Mouse (Mus musculus) stomach, postnatal 0 days (tissue): Measurements from ENCODE around the gene Gipc2. TPM values are rescaled to one million over a fixed set of nuclear protein-coding genes. Genes with fewer than 3 reads are reported as not detected.

ENCODE experiments used
- ATAC-seq: fragments of 200-750 bp; cut with Nextera tagmentation; 2 replicates; pipeline ENCODE4 v1.8.0; 2017; ENCODE audit not compliant: low FRiP score, low TSS enrichment
- DNase-seq: peaks from one replicate; pipeline ENCODE4 v3.0.0-alpha.2; 2016; ENCODE audit warnings: low spot score
- H3K27ac ChIP-seq: fragments of 300-500 bp; sonication (generic); replicated peaks from 2 replicates; pipeline ENCODE4 v1.5.1; 2014; ENCODE audit warnings: mild to moderate bottlenecking, control low read depth
- H3K27me3 ChIP-seq: fragments of 300-500 bp; sonication (generic); 2 replicates; pipeline ENCODE4 v1.6.1; 2014; ENCODE audit warnings: low read length; ENCODE audit not compliant: control insufficient read depth, insufficient read depth
- H3K36me3 ChIP-seq: fragments of 300-500 bp; sonication (generic); 2 replicates; pipeline ENCODE4 v1.6.1; 2014; ENCODE audit warnings: low read length, mixed read lengths; ENCODE audit not compliant: control insufficient read depth, insufficient read depth
- H3K4me1 ChIP-seq: fragments of 300-500 bp; sonication (generic); replicated peaks from 2 replicates; pipeline ENCODE4 v1.6.1; 2014; ENCODE audit warnings: antibody characterized with exemption; ENCODE audit not compliant: control insufficient read depth, insufficient read depth
- H3K4me2 ChIP-seq: fragments of 300-500 bp; sonication (generic); replicated peaks from 2 replicates; pipeline ENCODE4 v1.6.1; 2014; ENCODE audit warnings: low read depth, mild to moderate bottlenecking, control low read depth, moderate library complexity
- H3K4me3 ChIP-seq: fragments of 300-500 bp; sonication (generic); 2 replicates; pipeline ENCODE4 v1.5.1; 2014; ENCODE audit warnings: low read depth, low read length, control low read depth
- H3K9ac ChIP-seq: fragments of 300-500 bp; sonication (generic); 2 replicates; pipeline ENCODE4 v1.6.1; 2014; ENCODE audit warnings: mild to moderate bottlenecking, low read length, control low read depth, mixed read lengths
- H3K9me3 ChIP-seq: fragments of 300-500 bp; sonication (generic); 2 replicates; pipeline ENCODE4 v1.6.1; 2016; ENCODE audit warnings: low read length; ENCODE audit not compliant: control insufficient read depth
- CTCF ChIP-seq: IDR thresholded peaks from 2 replicates; pipeline ENCODE4 v1.5.1; 2016; ENCODE audit warnings: antibody characterized with exemption, low read depth, mild to moderate bottlenecking, moderate library complexity
- EP300 ChIP-seq: optimal IDR thresholded peaks from 2 replicates; pipeline ENCODE3; 2016; ENCODE audit warnings: antibody characterized with exemption
- WGBS: fragments of 180-500 bp; shearing (Covaris S2); extraction: QIAGEN DNeasy Blood & Tissue Kit; methylation state at CpG from one replicate; pipeline ENCODE4 v1.1.7; 2014; 5-methylcytosine and 5-hydroxymethylcytosine counted together
- polyA plus RNA-seq: library from polyadenylated mRNA; unstranded; fragments of >200 nt; fragmentation: Nextera tagmentation; extraction: Ambion mirVana; gene quantifications from 2 replicates; pipeline ENCODE4 v1.2.1, GENCODE M21; 2015

Gipc2 gene
- polyA plus RNA-seq, 1 experiment from 2014 or later: 76.1 TPM

DNA sequence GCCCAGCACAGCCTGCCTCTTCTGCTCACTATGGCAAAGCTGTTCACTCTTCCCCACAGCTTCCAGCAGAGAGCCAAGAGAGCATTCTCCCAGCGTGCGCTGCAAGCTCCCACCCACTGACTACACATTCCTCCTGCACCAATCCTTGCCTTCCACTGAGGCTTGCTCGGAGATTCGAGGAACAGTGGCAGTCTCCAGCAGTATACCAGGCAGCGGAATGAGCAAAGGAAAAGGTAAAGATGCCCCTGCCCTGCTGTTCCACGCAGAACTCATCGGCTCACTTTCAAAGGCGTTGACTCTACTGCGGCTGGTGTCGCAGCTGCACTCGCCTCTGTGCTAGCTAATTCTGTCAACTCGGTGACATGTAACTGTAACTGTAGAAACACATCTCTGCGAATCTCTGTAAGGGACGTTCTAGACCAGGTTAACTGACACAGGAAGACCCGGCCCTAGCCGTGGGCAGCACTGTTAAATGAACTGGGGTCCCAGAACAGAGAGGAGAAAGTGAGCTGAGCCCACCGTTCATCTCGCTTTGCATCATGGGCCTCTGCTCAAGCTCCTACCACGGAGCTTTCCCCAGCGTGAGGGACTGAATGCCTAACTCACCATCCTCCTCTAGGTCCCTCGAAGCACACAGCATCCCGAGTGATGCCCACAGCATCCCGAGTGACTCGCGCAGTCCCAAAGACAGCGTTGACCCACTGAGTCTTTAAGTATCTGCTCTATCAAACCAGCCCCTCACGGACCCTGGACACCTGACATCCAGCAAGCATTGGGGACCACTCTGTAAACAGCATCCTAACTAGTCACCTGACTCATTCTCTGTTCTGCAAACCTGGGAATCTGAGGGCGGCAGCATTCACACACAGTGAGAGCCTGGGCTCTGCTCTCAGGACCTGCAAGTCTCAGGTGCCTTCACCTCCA lies 59.5 kb downstream of the Gipc2 start:
- peak overlapping the region; percentile 51 for H3K4me2 ChIP-seq
- DNase-seq (no peak), ATAC-seq (no peak; the same call in 1 of the 2 replicates)
- no peaks in the 10 kb centered on the region for H3K27me3 ChIP-seq
- H3K4me1 ChIP-seq: no peaks in the 10 kb centered on the region
- H3K27ac ChIP-seq: no peak overlapping the region
- peak overlapping the region; percentile 35; the same call in 1 of the 2 replicates for H3K9ac ChIP-seq
- H3K4me3 ChIP-seq: peak overlapping the region; percentile 25
- TF ChIP-seq EP300 (no peak), CTCF (no peak)
- H3K9me3 ChIP-seq: no peaks in the 10 kb centered on the region
- H3K36me3 ChIP-seq: no peaks in the 10 kb centered on the region
- 16% methylated on average over 28 of the region's 28 CpGs for WGBS

DNA sequence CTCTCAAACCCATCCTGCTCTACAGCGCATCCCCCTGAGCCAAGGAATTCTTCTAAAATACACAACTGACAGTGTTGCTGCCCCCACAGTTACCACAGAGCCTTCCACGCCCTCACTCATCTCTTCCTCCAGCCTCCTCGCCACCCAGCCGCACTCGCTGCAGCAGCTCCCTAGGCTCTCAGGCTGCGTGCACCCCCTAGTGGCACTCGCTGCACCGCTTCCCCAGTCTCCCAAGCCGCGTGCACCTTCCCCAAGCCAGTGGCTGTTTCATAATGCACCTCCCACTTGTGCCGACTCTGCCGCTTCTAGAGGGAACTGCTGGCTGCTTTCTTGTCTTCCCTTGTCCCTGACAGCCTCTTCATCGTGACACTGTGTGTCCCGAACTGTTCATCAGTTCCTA lies 60.7 kb downstream of the Gipc2 start:
- Histone ChIP-seq H3K36me3 (no peaks in the 10 kb centered on the region), H3K4me1 (no peaks in the 10 kb centered on the region), H3K9ac (no peak overlapping the region), H3K27me3 (no peaks in the 10 kb centered on the region), H3K9me3 (no peaks in the 10 kb centered on the region), H3K4me2 (peak overlapping the region; percentile 19; the same call in 1 of the 2 replicates), H3K4me3 (no peak overlapping the region), H3K27ac (no peak overlapping the region)
- peak; percentile 67 for ATAC-seq
- TF ChIP-seq CTCF: peak; percentile 90
- TF ChIP-seq EP300: no peak
- DNase-seq: peak; percentile 70
- WGBS: 12% methylated on average over 14 of the region's 14 CpGs

DNA sequence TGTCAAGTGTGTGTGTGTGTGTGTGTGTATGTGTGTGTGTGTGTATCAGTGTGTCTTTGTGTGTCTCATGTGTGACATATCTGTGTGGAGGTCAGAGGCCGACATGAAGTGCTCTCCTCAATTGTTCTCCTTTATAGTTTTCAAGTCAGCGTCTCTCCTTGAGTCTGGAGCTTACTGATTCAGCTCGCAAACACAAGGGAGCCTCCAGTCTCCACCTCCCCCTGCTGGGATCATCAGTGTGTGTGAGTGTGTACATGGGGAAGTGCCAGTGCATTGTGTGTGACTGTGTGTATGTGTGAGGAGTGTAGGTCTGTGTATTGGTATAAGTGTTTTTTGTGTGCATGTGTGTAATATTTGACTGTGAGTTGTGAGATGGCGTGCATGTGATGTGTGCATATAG lies 62.6 kb downstream of the Gipc2 start:
- TF ChIP-seq EP300 (no peak), CTCF (no peak)
- H3K36me3 ChIP-seq: no peaks in the 10 kb centered on the region
- no peak overlapping the region for H3K4me2 ChIP-seq
- no peak overlapping the region for H3K27ac ChIP-seq
- 93% methylated on average over 4 of the region's 4 CpGs for WGBS
- no peaks in the 10 kb centered on the region for H3K9me3 ChIP-seq
- ATAC-seq (no peak), DNase-seq (no peak)
- no peak overlapping the region for H3K9ac ChIP-seq
- no peak overlapping the region for H3K4me3 ChIP-seq
- no peaks in the 10 kb centered on the region for H3K27me3 ChIP-seq
- H3K4me1 ChIP-seq: no peaks in the 10 kb centered on the region

DNA sequence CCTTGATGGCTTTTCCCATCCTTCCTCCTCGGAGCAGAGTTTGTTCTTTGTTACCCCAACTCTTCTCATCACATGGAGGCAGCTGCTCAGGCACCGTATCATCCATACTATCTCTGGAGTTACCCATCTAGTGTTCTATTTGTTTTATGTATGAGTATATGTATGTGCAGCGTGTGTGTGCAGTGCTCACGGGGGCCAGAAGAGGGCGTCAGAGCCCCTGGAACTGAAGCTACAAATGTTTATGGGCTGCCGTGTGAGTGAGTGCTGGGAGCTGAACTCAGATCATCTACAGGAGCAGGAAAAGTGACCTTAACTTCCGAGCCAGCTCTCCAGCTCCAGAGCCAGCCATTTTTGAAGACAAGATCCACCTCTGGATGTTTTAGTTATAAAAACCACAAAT lies 64.6 kb downstream of the Gipc2 start:
- Histone ChIP-seq H3K4me1 (no peaks in the 10 kb centered on the region), H3K9ac (no peak overlapping the region), H3K4me2 (no peak overlapping the region), H3K9me3 (no peaks in the 10 kb centered on the region), H3K4me3 (no peak overlapping the region), H3K36me3 (no peaks in the 10 kb centered on the region), H3K27me3 (no peaks in the 10 kb centered on the region), H3K27ac (no peak overlapping the region)
- ATAC-seq (no peak), DNase-seq (no peak)
- TF ChIP-seq EP300: no peak
- TF ChIP-seq CTCF: no peak
- 94% methylated on average over 7 of the region's 7 CpGs for WGBS

DNA sequence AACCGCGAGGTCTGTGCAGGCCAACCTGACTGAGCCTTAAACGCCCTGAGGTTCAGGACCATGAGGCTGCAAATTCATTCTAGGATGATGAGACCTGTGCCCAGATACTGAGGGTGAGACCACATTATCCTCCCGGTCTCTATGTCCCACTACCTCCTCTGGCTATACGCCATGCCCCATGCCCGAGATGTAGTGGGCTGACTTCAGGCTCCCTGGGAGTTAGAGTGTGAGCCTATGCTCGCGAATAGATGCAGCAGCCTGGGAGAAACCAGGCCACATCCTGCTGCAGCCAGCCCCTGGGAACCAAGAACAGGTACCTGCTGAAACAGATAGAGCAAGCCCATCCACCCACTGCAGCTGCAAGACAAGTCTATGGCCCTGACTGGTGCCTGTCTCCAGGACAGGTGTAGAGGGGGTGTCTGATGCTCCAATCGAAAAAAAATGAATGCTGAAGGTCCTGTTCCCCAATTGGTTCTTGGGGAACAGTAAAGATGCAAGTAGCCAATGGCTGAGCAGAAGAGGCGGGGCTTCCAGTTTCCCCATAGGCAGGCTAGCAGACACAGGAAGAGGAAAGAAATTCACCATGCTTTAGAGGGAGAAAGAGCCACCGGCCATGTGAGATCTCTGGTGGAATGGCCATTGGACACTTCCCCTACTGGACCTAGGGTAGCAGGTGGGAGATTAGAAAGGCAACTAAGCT lies 65.8 kb downstream of the Gipc2 start:
- Histone ChIP-seq H3K4me3 (no peak overlapping the region), H3K9me3 (no peaks in the 10 kb centered on the region), H3K36me3 (no peaks in the 10 kb centered on the region), H3K4me1 (no peaks in the 10 kb centered on the region), H3K27me3 (no peaks in the 10 kb centered on the region), H3K4me2 (no peak overlapping the region), H3K9ac (no peak overlapping the region), H3K27ac (no peak overlapping the region)
- 0 out of 2 replicates have a peak, but pooled peaks have one; percentile 11 for ATAC-seq
- TF ChIP-seq EP300: no peak
- no peak for TF ChIP-seq CTCF
- WGBS: 44% methylated on average over 11 of the region's 11 CpGs
- DNase-seq: no peak
